In the genomic region with DNA sequence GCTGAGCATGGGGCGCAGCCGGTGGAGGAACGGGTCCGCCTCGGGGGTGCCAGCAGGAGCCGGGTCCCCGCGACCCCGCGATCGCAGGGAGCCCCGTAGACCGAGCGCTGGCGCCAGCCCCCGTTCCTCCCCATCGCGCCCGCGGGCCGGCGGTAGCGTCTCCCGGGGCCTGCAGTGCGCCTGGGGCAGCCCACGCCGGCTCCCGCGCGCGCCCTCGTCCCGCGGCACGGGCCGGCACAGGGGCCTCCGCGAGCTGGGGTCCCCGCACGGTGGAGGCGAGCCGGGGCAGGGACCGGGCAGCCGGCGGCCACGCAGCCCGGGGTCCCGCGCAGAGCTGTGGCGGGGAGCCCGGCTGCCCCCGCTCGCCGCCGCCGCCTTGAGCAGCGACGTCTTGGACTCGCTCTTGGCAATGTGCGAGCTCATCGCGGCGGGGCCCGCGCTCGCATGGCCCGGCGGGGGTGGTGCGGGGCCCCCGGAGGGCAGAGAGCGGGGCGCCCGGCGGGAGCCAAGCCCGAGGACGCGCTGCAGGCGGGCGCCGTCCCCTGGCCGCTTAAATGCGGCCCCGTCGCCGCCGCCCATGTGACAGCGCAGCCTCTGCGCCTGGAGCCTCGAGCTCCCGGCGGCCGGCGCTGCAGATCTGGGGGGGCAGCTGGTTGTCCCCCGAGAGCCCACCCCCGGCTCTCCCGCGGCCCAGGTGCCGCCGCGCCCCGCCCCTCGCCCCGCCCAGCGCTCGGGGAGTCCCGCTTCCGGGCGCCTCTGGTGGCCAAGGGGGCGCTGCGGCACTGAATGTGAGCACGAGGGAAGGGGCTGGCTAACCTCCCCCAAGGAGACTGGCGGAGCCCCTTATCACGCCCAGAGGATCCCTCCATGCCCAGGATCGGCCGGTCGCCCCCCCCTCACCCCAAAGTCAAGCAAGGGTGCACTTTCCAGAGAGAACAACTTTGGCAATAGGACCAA, we compare ENCODE assay signal across 8 mouse cellular contexts. TPM values are rescaled to one million over a fixed set of nuclear protein-coding genes. Genes with fewer than 3 reads are reported as not detected.
DNase-seq lines count a peak whose midpoint lies in the region; ATAC-seq and TF ChIP-seq lines count a peak whose summit lies in the region.

A gene (minus strand): TSS at position 713 of the 957 bp plus-strand sequence.

- H3K4me3 ChIP-seq in hindbrain, embryonic 11.5 days (ENCODE audit: low read depth, low read length): peak within 1 kb of the TSS; percentile 59
- peak within 1 kb of the TSS; percentile 79 for H3K4me3 ChIP-seq in left cerebral cortex, adult 2 months

- H3K27ac ChIP-seq in hindbrain, embryonic 11.5 days (ENCODE audit: low read depth, low read length): 0 out of 2 replicates have a peak within 1 kb of the TSS, but pooled peaks have one; percentile 51
- H3K27ac ChIP-seq in left cerebral cortex, adult 2 months: peak within 1 kb of the TSS; percentile 90

- peak; percentile 79 for ATAC-seq in hindbrain, embryonic 11.5 days (ENCODE audit: low FRiP score)

- H3K9ac ChIP-seq in hindbrain, embryonic 11.5 days (ENCODE audit: low read depth, low read length): peak within 1 kb of the TSS; percentile 64

- peak; percentile 43 to 70 for DNase-seq in CD8-positive naive resting alpha-beta T cell, adult 2 months (ENCODE audit: low read depth in 2 of 2, low spot score in 2 of 2)
- peak; percentile 59 for DNase-seq in T-cell, adult 2 months (ENCODE audit: low spot score)
- peak; percentile 84 for DNase-seq in embryo, embryonic 10.5 days (ENCODE audit: low spot score)
- DNase-seq in hindbrain, embryonic 11.5 days (ENCODE audit: low spot score): peak; percentile 84
- DNase-seq in left cerebral cortex, adult 2 months (ENCODE audit: extremely low spot score in 1 of 2, low spot score in 2 of 2): peak; percentile 74 to 79
- DNase-seq in lung, postnatal 25 days (ENCODE audit: low spot score): peak; percentile 34
- DNase-seq in right cerebral cortex, postnatal 25 days: peak; percentile 75
- DNase-seq in frontal cortex, postnatal 14 days (ENCODE audit: low spot score in 2 of 2): no peak

- no peaks in the 10 kb centered on the region for H3K36me3 ChIP-seq in hindbrain, embryonic 11.5 days (ENCODE audit: control insufficient read depth, insufficient read depth, low read length)

- peak within 1 kb of the TSS; percentile 100 for H3K4me2 ChIP-seq in hindbrain, embryonic 11.5 days (replicated peaks; ENCODE audit: low read depth, low read length)

- H3K9me3 ChIP-seq in hindbrain, embryonic 11.5 days (ENCODE audit: control insufficient read depth, low read length): no peaks in the 10 kb centered on the region

- intact Hi-C loops in left cerebral cortex, adult 2 months (cut with DNase I): no loop called here

- 1% methylated on average over 56 of the region's 116 CpGs for whole genome bisulfite sequencing in hindbrain, embryonic 11.5 days

- peak; percentile 58 for TF ChIP-seq CTCF in left cerebral cortex, adult 2 months (IDR thresholded peaks at IDR 0.05)

- peaks cover 13% of the 10 kb centered on the region; the same call in 1 of the 2 replicates for H3K4me1 ChIP-seq in hindbrain, embryonic 11.5 days (replicated peaks; ENCODE audit: control insufficient read depth, insufficient read depth, low read length)

- H3K27me3 ChIP-seq in hindbrain, embryonic 11.5 days (ENCODE audit: control insufficient read depth, insufficient read depth, low read length): peaks cover 61% of the 10 kb centered on the region

RNA-seq across cellular contexts. Expression of the gene that starts here (rescaled TPM):
- polyA plus RNA-seq in hindbrain, embryonic 11.5 days (2014; fragmentation: Nextera tagmentation; extraction: Ambion mirVana): 5.0 and 7.6 TPM in 2 replicates
- total RNA-seq in left cerebral cortex, adult 2 months (2021): 100 to 1,000 TPM; 319 to 335 TPM

Comparison
In these comparisons a context has a peak if more than half of its experiments do, and no peak if none do; other contexts are left out.
1. DNase-seq: peak in CD8-positive naive resting alpha-beta T cell, adult 2 months (2 of 2), T-cell, adult 2 months (single experiment), embryo, embryonic 10.5 days (single experiment), hindbrain, embryonic 11.5 days (single experiment), left cerebral cortex, adult 2 months (2 of 2), lung, postnatal 25 days (single experiment) and right cerebral cortex, postnatal 25 days (single experiment); none in frontal cortex, postnatal 14 days (0 of 2).